Mouse (Mus musculus): ENCODE measurements around the gene Mxra8.

DNA sequence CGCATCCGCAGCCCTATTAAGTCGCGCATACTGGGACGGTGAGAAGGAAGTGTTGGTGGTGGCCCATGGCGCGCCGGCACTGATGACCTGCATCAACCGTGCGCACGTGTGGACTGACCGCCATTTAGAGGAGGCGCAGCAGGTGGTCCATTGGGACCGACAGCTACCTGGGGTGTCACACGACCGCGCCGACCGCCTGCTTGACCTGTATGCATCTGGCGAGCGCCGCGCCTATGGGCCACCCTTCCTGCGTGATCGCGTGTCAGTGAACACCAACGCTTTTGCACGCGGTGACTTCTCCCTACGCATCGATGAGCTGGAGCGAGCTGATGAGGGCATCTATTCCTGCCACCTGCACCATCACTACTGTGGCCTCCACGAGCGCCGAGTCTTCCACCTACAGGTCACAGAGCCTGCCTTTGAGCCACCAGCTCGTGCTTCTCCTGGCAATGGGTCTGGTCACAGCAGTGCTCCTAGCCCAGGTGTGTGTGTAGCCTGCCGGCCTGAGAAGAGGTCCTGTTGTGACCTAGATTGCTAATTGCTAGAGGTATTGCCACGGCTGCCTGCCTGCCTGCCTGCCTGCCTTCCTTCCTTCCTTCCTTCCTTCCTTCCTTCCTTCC, 2.3 kb downstream of the Mxra8 start:
- TF ChIP-seq CTCF (IDR thresholded peaks at IDR 0.05; ENCODE audit: borderline replicate concordance, insufficient read depth, low read depth, low read length) (no peak), POLR2A (IDR thresholded peaks at IDR 0.05; ENCODE audit: borderline replicate concordance, insufficient read depth, low read length) (no peak)

Measured in cerebellum, adult 2 months (tissue).